Mouse (Mus musculus): Measurements from ENCODE around the gene Rgp1.

- TF ChIP-seq MAFK (IDR thresholded peaks at IDR 0.05; ENCODE audit: borderline replicate concordance, low read depth, low read length) (no peak), POLR2A (IDR thresholded peaks at IDR 0.05; ENCODE audit: control insufficient read depth in 1 of 2, insufficient read depth in 1 of 2, low read depth in 1 of 2, low read length in 2 of 2, poor library complexity in 1 of 2) (no peak), GATA1 (IDR thresholded peaks at IDR 0.05; ENCODE audit: low read depth, low read length) (no peak), JUND (IDR thresholded peaks at IDR 0.05; ENCODE audit: low read depth, low read length) (no peak), CTCF (IDR thresholded peaks at IDR 0.05 in 2 of 3, conservative IDR thresholded peaks at IDR 0.05 in 1 of 3; ENCODE audit: control insufficient read depth in 1 of 3, insufficient read depth in 1 of 3, low read depth in 2 of 3, low read length in 3 of 3, poor library complexity in 1 of 3, severe bottlenecking in 1 of 3) (no peak), CHD1 (IDR thresholded peaks at IDR 0.05; ENCODE audit: low read depth, low read length) (no peak), ZNF384 (IDR thresholded peaks at IDR 0.05; ENCODE audit: low read depth, low read length) (no peak), E2F4 (IDR thresholded peaks at IDR 0.05; ENCODE audit: borderline replicate concordance, low read depth, low read length) (no peak), KAT2A (conservative IDR thresholded peaks at IDR 0.05; ENCODE audit: low read depth, low read length) (no peak), SIN3A (IDR thresholded peaks at IDR 0.05; ENCODE audit: low read length) (no peak), EP300 (IDR thresholded peaks at IDR 0.05; ENCODE audit: low read depth in 1 of 2, low read length in 2 of 2) (no peak), NELFE (IDR thresholded peaks at IDR 0.05; ENCODE audit: low read depth, low read length) (no peak)
These were observed 24.6 kb upstream of the Rgp1 start for GRCm38 (mm10) chr4:43553891-43554290.
